Mouse (Mus musculus): ENCODE measurements at regions not wholly inside any gene's neighbourhood (a gene's known extent, or its start where the extent isn't known, plus 50 kb on each side); places are given as distances from the start of the nearest gene placed in this dataset.

DNA sequence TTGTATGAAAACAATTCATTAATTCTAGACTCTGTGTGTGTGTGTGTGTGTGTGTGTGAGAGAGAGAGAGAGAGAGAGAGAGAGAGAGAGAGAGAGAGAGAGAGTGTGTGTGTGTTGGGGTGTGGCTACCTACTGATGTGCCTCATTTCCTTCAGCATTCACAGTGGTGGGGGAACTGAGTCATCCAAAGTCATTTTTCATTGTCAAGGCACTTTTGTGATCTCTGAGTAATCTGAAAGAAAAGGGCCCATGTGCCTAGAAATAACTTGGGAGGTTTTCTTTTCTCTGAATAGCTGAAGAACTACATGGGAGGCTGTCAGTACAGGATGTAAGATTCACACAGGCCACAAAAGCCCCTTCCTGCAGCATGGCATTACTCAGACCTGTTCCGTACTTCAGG is 159.3 kb upstream of the Pter start:
- Histone ChIP-seq H3K9ac (no peak overlapping the region), H3K4me2 (no peak overlapping the region), H3K4me1 (replicated peaks) (no peaks in the 10 kb centered on the region), H3K27me3 (no peaks in the 10 kb centered on the region), H3K4me3 (no peak overlapping the region), H3K36me3 (no peaks in the 10 kb centered on the region), H3K9me3 (no peaks in the 10 kb centered on the region), H3K27ac (replicated peaks) (no peak overlapping the region)
- WGBS = 70% methylated on average over 1 of the region's 1 CpGs
- no peak for ATAC-seq (ENCODE audit: low read depth)

DNA sequence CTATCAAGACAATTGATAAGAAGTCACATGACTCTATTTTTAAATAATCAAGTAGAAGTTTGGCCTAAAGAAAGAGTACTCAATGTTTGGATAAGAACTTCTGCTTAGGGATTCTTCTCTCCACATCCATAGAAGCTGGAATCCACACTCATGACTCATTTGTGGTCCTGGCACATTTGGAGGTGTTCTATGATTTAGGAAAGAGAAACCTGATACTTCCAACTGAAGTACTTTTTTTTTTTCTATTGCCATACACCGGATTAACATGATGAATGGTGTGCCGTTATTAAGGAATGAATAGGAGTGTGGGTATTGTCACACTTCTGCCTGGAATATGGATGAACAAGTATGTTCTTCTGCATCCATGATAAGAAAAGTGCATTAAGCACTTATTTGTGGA is 158.5 kb upstream of the Pter start:
- H3K4me3 ChIP-seq = no peak overlapping the region
- ATAC-seq (ENCODE audit: low read depth) = no peak

DNA sequence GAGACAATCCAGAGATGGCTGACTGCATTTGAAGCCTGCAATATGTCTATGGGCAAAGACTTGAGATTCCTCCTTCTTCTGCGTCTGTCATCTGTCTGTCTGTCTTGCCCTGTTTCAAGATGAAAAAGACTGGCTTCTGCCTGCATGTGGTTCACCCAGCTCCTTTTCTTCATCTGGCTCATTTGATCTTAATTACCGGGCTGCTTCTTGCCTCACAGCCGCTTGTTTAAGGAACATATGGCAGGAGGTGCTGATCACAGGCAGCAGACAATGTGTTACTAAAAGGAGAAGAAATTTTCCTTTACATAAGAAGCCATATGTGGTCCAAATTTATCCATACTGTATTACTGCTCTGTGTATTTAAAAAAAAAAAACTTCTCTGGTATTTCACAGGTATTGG is 147.0 kb upstream of the Pter start:
- no peak for ATAC-seq (ENCODE audit: low read depth)
- H3K4me3 ChIP-seq = no peak overlapping the region
- WGBS = 65% methylated on average over 3 of the region's 3 CpGs

More for the DNA sequence above, 158.5 kb upstream of the Pter start:
- 89% methylated on average over 2 of the region's 2 CpGs for WGBS
- no peak overlapping the region for H3K4me2 ChIP-seq
- H3K27ac ChIP-seq (replicated peaks) = no peak overlapping the region
- no peaks in the 10 kb centered on the region for H3K36me3 ChIP-seq
- H3K4me1 ChIP-seq (replicated peaks) = no peaks in the 10 kb centered on the region
- no peak overlapping the region for H3K9ac ChIP-seq
- no peaks in the 10 kb centered on the region for H3K9me3 ChIP-seq
- no peaks in the 10 kb centered on the region for H3K27me3 ChIP-seq

DNA sequence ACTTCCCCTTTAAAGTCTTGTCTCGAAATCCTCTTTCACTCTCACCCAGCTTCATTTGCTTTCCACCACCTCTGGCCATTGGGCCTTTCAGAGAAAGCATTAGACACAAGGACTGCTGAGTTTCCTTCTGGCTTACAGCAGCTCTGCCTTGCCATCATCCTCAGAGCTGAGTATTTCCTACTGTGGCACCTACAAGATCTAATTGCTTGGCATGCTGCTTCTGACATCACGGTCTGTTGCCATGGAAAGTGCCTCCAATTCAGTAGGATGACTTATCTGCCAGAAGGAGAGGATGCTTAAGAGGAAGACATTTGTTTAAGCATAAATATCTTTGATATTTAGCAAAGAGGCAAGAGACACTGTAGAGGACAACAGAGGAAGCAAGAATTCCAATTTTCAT is 146.1 kb upstream of the Pter start:
- 69% methylated on average over 2 of the region's 2 CpGs for WGBS

More for the DNA sequence above, 147.0 kb upstream of the Pter start:
- Histone ChIP-seq H3K4me1 (replicated peaks) (no peaks in the 10 kb centered on the region), H3K27ac (replicated peaks) (no peak overlapping the region), H3K36me3 (no peaks in the 10 kb centered on the region), H3K4me2 (no peak overlapping the region), H3K9ac (no peak overlapping the region), H3K27me3 (no peaks in the 10 kb centered on the region), H3K9me3 (no peaks in the 10 kb centered on the region)

DNA sequence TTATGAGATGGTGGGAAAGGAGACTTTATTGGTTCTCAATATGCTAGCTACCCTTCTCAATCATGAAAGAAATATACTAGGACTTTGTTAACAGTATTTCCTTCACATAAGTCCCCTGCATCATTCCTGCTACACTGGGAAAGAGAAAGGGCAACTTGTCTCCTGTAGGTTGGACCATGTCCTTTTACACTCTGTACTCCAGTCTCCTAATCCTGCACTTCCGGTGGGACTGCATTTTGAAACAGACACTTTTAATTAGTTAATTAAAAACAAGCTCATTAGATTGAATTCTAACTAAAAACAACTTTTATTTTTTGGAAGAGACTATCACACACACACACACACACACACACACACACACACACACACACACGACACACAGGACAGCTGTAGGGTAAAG is 131.2 kb upstream of the Pter start:
- ATAC-seq (ENCODE audit: low read depth) = no peak

More for the DNA sequence above, 146.1 kb upstream of the Pter start:
- no peak overlapping the region for H3K9ac ChIP-seq
- no peaks in the 10 kb centered on the region for H3K4me1 ChIP-seq (replicated peaks)
- H3K4me3 ChIP-seq = no peak overlapping the region
- no peaks in the 10 kb centered on the region for H3K27me3 ChIP-seq
- no peak overlapping the region for H3K27ac ChIP-seq (replicated peaks)
- no peaks in the 10 kb centered on the region for H3K9me3 ChIP-seq
- H3K4me2 ChIP-seq = no peak overlapping the region
- ATAC-seq (ENCODE audit: low read depth) = no peak
- no peaks in the 10 kb centered on the region for H3K36me3 ChIP-seq

DNA sequence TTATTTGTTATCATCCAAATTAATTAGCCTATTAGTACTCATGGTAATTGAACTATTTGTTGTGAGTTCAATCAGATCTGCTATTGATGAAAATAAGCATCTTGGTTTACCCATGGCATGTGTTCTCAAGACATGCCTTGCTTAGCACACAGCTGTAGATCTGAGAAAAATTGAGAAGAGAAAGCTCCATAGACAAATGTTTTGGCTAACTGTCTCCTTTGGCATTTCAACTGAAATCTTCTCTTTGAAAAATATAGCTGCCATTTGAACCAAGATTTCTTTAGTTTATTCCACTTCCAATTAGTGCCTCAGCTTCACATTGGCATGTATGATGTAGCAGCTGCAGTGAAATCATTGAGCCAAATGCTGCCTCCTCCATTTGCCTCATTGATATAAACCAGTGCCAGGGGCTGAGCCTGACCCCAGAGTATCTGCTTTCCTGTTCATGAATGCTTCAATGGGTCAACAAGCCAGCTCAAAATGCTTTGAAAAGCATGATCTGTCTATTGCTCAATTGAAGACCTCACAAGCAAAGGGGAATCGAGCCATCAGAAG is 126.1 kb upstream of the Pter start:
- WGBS = 83% methylated on average over 1 of the region's 1 CpGs
- Histone ChIP-seq H3K27me3 (no peaks in the 10 kb centered on the region), H3K4me1 (replicated peaks) (no peaks in the 10 kb centered on the region)

More for the DNA sequence above, 131.2 kb upstream of the Pter start:
- Histone ChIP-seq H3K4me1 (replicated peaks) (no peaks in the 10 kb centered on the region), H3K27me3 (no peaks in the 10 kb centered on the region), H3K27ac (replicated peaks) (no peak overlapping the region), H3K9ac (no peak overlapping the region), H3K4me2 (no peak overlapping the region), H3K9me3 (no peaks in the 10 kb centered on the region), H3K36me3 (no peaks in the 10 kb centered on the region), H3K4me3 (no peak overlapping the region)
- WGBS = 83% methylated on average over 2 of the region's 2 CpGs

DNA sequence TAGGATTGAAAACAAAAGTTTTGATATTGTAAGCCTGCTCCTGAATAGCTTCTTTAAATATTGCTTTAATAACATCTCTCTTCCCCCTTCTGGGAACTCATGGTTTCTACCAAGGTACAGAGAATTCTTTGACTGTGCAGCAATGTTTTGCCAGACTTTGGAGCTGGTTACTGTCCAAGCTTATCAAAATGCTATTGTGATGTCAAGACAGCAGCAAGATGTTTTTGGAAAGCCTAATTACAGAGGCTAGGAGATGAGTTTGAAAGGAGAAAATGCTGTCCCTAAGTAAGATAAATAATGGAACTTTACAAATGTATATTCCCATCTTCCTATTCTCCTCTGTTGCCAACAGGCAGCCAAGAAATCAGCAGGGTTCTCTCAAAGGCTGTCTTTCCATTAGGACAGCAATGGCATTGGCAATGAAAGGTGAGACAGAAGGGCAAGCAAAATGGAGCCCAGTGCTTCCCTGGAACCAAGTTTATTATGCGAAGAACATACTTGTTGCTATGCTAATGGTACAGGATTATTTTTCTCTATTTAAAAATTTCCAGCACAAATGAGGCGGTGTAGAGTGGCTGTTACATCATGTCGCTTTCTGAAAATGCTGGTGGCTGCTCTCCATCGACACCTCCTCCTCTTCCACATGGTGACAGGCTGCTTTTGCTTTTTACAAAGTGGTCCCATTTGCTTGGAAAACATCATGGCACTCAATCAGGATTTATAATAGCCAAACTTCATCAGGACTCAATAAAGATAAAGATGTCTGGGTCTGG is 124.5 kb upstream of the Pter start:
- Histone ChIP-seq H3K36me3 (no peaks in the 10 kb centered on the region), H3K27me3 (no peaks in the 10 kb centered on the region)
- WGBS = 94% methylated on average over 4 of the region's 4 CpGs

More for the DNA sequence above, 126.1 kb upstream of the Pter start:
- Histone ChIP-seq H3K4me2 (no peak overlapping the region), H3K4me3 (no peak overlapping the region), H3K9ac (no peak overlapping the region), H3K36me3 (no peaks in the 10 kb centered on the region), H3K27ac (replicated peaks) (no peak overlapping the region), H3K9me3 (no peaks in the 10 kb centered on the region)
- no peak for ATAC-seq (ENCODE audit: low read depth)

DNA sequence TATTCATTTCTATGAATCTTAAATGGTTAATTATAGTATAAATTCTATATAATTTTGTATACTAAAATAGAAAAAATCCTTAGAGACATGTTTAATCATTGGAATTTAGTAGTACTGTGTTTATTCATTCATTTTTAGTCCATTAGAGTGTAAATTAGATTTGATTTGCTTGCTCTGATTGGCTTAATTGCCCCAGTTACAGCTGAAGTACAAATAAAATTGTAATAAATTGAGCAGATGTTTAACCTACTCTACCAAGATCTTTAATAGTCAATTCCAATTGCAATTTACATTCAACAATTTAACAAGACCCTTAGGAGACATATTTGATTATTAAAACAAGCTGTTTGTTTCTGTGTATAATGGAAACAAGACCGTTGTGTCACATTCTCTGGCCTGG is 121.2 kb upstream of the Pter start:
- ATAC-seq (ENCODE audit: low read depth) = peak; percentile 79
- Histone ChIP-seq H3K9ac (no peak overlapping the region), H3K27me3 (no peaks in the 10 kb centered on the region), H3K4me3 (no peak overlapping the region), H3K27ac (replicated peaks) (no peak overlapping the region), H3K9me3 (no peaks in the 10 kb centered on the region), H3K4me1 (replicated peaks) (no peaks in the 10 kb centered on the region), H3K4me2 (no peak overlapping the region), H3K36me3 (no peaks in the 10 kb centered on the region)
- 43% methylated on average over 1 of the region's 1 CpGs for WGBS

More for the DNA sequence above, 124.5 kb upstream of the Pter start:
- Histone ChIP-seq H3K9me3 (no peaks in the 10 kb centered on the region), H3K4me1 (replicated peaks) (no peaks in the 10 kb centered on the region), H3K27ac (replicated peaks) (no peak overlapping the region), H3K4me2 (no peak overlapping the region), H3K9ac (no peak overlapping the region), H3K4me3 (no peak overlapping the region)
- ATAC-seq (ENCODE audit: low read depth) = no peak

DNA sequence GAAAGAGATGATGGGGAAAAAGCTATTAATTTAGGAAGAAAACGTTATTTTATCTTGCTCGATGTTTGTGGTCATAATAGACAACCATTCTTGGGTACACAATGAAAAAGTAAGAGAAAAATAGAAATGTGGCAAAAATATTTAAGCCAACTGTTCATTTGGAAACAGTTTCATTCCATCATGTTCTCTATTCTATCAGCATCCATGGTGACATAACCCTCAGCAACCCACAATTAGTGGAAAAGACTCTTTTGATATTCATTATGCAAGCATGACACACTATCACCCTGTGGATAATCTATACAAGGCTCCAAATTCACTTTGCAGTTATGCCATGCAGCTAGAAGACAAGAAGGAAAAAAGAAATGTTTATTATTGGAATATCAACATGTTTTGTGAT is 118.7 kb upstream of the Pter start:
- 75% methylated on average over 2 of the region's 2 CpGs for WGBS
- H3K4me2 ChIP-seq = no peak overlapping the region
- H3K36me3 ChIP-seq = no peaks in the 10 kb centered on the region

DNA sequence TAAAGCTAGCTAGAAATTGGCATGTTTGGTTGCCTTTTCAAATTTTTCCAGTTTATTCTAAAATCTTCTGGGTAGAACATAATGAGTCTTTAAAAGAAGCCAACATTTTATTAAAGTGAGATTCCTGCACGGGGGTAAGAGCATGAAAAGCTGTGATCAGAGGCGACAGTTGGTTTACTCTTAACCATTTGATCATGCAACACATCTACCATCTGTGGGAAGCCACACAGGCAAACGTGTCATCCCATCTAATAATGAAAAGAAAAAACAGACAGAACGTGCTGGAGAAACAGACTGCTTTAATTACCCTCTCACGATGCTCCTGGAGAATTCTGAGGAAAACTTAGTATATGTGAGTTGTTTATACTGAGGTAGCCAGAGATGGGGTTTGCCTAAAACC is 115.4 kb upstream of the Pter start:
- H3K27me3 ChIP-seq = no peaks in the 10 kb centered on the region
- no peaks in the 10 kb centered on the region for H3K9me3 ChIP-seq
- WGBS = 86% methylated on average over 5 of the region's 5 CpGs
- no peak overlapping the region for H3K4me2 ChIP-seq
- no peak for ATAC-seq (ENCODE audit: low read depth)
- no peak overlapping the region for H3K9ac ChIP-seq
- H3K36me3 ChIP-seq = no peaks in the 10 kb centered on the region
- no peak overlapping the region for H3K4me3 ChIP-seq
- H3K27ac ChIP-seq (replicated peaks) = no peak overlapping the region
- no peaks in the 10 kb centered on the region for H3K4me1 ChIP-seq (replicated peaks)

More for the DNA sequence above, 118.7 kb upstream of the Pter start:
- ATAC-seq (ENCODE audit: low read depth) = no peak
- Histone ChIP-seq H3K27me3 (no peaks in the 10 kb centered on the region), H3K9me3 (no peaks in the 10 kb centered on the region), H3K27ac (replicated peaks) (no peak overlapping the region), H3K4me3 (no peak overlapping the region), H3K4me1 (replicated peaks) (no peaks in the 10 kb centered on the region), H3K9ac (no peak overlapping the region)

DNA sequence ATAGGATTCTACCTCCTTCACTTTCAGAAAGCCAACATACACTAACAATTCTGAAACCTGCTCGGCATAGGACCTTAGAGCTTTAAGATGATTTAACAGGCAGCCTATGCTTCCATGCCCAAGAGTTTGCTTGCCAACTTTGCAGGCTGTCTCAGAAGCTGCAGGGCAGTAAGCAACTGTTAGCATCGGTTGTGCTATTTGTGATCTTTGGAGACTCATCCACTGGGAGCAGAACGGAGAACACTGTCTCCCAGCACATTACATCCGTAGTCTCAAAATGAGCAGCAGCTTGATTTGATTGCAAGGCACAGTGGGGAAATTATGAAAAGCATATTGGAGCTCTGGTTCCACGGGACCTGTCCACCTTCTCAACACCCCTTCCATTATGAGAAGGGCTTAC is 108.5 kb upstream of the Pter start:
- no peaks in the 10 kb centered on the region for H3K4me1 ChIP-seq (replicated peaks)
- no peak overlapping the region for H3K9ac ChIP-seq
- no peaks in the 10 kb centered on the region for H3K9me3 ChIP-seq
- no peak for ATAC-seq (ENCODE audit: low read depth)
- H3K27ac ChIP-seq (replicated peaks) = no peak overlapping the region
- H3K27me3 ChIP-seq = no peaks in the 10 kb centered on the region
- no peaks in the 10 kb centered on the region for H3K36me3 ChIP-seq
- no peak overlapping the region for H3K4me3 ChIP-seq
- H3K4me2 ChIP-seq = no peak overlapping the region
- 90% methylated on average over 5 of the region's 5 CpGs for WGBS

DNA sequence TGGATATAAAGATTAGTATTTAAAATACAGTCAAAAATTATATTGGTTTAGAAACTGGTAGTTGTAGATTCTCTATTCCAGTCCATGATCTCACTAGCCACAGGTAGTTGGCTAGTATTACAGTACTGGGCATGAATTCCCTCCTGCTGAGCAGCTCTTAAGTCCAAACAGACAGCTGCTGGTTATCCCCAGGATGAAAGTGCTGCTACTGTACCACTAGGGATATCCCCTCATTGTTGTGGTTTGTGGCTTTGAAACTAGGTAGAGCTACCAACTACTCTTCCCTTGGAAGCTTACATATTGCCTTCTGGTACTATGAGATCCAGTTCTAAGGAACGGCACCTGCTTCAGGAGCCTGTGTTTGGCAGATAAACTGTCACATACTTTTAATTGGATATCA is 97.9 kb upstream of the Pter start:
- Histone ChIP-seq H3K27me3 (no peaks in the 10 kb centered on the region), H3K4me1 (replicated peaks) (no peaks in the 10 kb centered on the region), H3K36me3 (no peaks in the 10 kb centered on the region), H3K9ac (no peak overlapping the region), H3K4me2 (no peak overlapping the region), H3K27ac (replicated peaks) (no peak overlapping the region), H3K4me3 (no peak overlapping the region), H3K9me3 (no peaks in the 10 kb centered on the region)
- WGBS = 96% methylated on average over 1 of the region's 1 CpGs
- ATAC-seq (ENCODE audit: low read depth) = no peak

DNA sequence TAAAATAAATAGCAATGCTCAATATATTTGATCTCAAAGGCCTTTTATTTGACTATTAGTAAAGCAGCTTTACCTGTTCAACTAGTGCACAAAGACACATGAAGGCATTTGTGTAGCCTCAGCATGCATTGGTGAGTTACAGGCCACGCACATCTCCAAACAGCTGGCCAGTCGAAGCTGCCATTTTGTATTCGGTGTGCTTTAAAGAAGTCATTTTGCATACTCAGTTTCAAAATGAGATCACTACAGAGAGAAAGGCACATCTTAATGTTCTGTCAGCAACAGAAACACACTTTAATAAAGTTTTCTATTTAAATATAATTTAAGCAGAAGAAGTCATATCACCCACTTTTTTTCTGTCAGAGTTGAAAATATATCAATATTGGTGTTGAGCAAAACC is 90.3 kb upstream of the Pter start:
- H3K4me1 ChIP-seq (replicated peaks) = no peaks in the 10 kb centered on the region
- no peak for ATAC-seq (ENCODE audit: low read depth)
- WGBS = 92% methylated on average over 3 of the region's 3 CpGs
- H3K27me3 ChIP-seq = no peaks in the 10 kb centered on the region
- no peak overlapping the region for H3K4me3 ChIP-seq
- H3K36me3 ChIP-seq = no peaks in the 10 kb centered on the region
- no peak overlapping the region for H3K9ac ChIP-seq
- H3K27ac ChIP-seq (replicated peaks) = no peak overlapping the region
- no peak overlapping the region for H3K4me2 ChIP-seq
- H3K9me3 ChIP-seq = no peaks in the 10 kb centered on the region

Measured in neural tube, embryonic 13.5 days (tissue).